Mouse (Mus musculus): Measurements from ENCODE around the gene Frem2.

Gene Frem2

GRCm38 (mm10) chr3:53557388-53558214 is 99.6 kb downstream of the Frem2 start:
- no peak for DNase-seq (ENCODE audit: low read depth, low spot score)

- no peak for DNase-seq (ENCODE audit: low read depth, low spot score)
These were observed 101.9 kb downstream of the Frem2 start for GRCm38 (mm10) chr3:53555031-53555952.

GRCm38 (mm10) chr3:53552691-53553090 is 104.5 kb downstream of the Frem2 start:
- no peak for DNase-seq (ENCODE audit: low read depth, low spot score)

GRCm38 (mm10) chr3:53532091-53532490 is 125.1 kb downstream of the Frem2 start:
- DNase-seq (ENCODE audit: low read depth, low spot score), result no peak

GRCm38 (mm10) chr3:53530305-53530704 is 126.8 kb downstream of the Frem2 start:
- no peak for DNase-seq (ENCODE audit: low read depth, low spot score)

- peak; percentile 70 for DNase-seq (ENCODE audit: low read depth, low spot score)
These were observed 131.4 kb downstream of the Frem2 start for GRCm38 (mm10) chr3:53525737-53526136.

- no peak for DNase-seq (ENCODE audit: low read depth, low spot score)
These were observed 134.4 kb downstream of the Frem2 start for GRCm38 (mm10) chr3:53522794-53523193.

- no peak for DNase-seq (ENCODE audit: low read depth, low spot score)
These were observed 142.7 kb downstream of the Frem2 start for GRCm38 (mm10) chr3:53514221-53515065.

GRCm38 (mm10) chr3:53513096-53513495 is 144.1 kb downstream of the Frem2 start:
- no peak for DNase-seq (ENCODE audit: low read depth, low spot score)

- peak; percentile 22 for DNase-seq (ENCODE audit: low read depth, low spot score)
These were observed 154.7 kb downstream of the Frem2 start for GRCm38 (mm10) chr3:53502428-53502827.

GRCm38 (mm10) chr3:53498351-53498905 is 158.7 kb downstream of the Frem2 start:
- no peak for DNase-seq (ENCODE audit: low read depth, low spot score)

GRCm38 (mm10) chr3:53488353-53488752 is 168.8 kb downstream of the Frem2 start, which contains the start of gene Stoml3:
Gene Stoml3, plus strand, starts transcription at chr3:53488653.
- DNase-seq (ENCODE audit: low read depth, low spot score), result no peak

GRCm38 (mm10) chr3:53486996-53487576 is 170.1 kb downstream of the Frem2 start:
- DNase-seq (ENCODE audit: low read depth, low spot score), result no peak

- DNase-seq (ENCODE audit: low read depth, low spot score), result no peak
These were observed 170.6 kb downstream of the Frem2 start for GRCm38 (mm10) chr3:53486561-53486960.

- no peak for DNase-seq (ENCODE audit: low read depth, low spot score)
These were observed 173.6 kb downstream of the Frem2 start for GRCm38 (mm10) chr3:53483414-53484059.

GRCm38 (mm10) chr3:53478419-53479046 is 178.6 kb downstream of the Frem2 start:
- DNase-seq (ENCODE audit: low read depth, low spot score), result no peak

GRCm38 (mm10) chr3:53477468-53477867 is 179.7 kb downstream of the Frem2 start:
- no peak for DNase-seq (ENCODE audit: low read depth, low spot score)

- DNase-seq (ENCODE audit: low read depth, low spot score), result no peak
These were observed 181.3 kb downstream of the Frem2 start for GRCm38 (mm10) chr3:53475889-53476288.

GRCm38 (mm10) chr3:53474179-53474578 is 183.0 kb downstream of the Frem2 start:
- no peak for DNase-seq (ENCODE audit: low read depth, low spot score)

- DNase-seq (ENCODE audit: low read depth, low spot score), result no peak
These were observed 185.1 kb downstream of the Frem2 start for GRCm38 (mm10) chr3:53472061-53472460.

Measured in telencephalon, adult 2 months (tissue).